Mouse (Mus musculus): ENCODE measurements around the gene Ngly1. TPM values are rescaled to one million over a fixed set of nuclear protein-coding genes. Genes with fewer than 3 reads are reported as not detected.

The Ngly1 gene
- polyA plus RNA-seq, 1 experiment from 2014 or later: 30.1 TPM

DNA sequence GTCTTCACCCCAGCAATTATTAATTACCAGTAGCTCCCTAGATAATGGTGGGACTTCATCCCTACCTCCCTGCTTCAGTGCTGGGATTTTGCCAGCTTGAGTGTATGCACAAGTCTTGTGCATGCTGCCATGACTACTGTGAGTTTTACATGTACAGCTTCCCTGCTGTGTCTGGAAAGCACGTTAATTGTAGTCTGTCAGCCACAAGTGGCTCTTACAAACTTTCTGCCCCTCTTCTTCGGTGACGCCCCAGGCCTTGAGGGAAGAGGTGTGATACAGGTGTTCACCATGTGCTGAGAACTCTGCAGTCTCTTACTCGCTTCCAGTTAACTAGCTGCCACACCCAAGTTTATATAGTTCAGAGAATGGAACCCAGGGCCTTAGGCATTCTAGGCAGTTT lies 34.9 kb downstream of the Ngly1 start:
- Histone ChIP-seq H3K4me1 (ENCODE audit: control insufficient read depth, insufficient read depth, low read depth, low read length) (no peaks in the 10 kb centered on the region), H3K36me3 (ENCODE audit: control insufficient read depth, insufficient read depth, low read length) (peaks cover 6% of the 10 kb centered on the region), H3K9ac (ENCODE audit: low read depth, low read length) (no peak overlapping the region), H3K4me3 (ENCODE audit: low read length) (no peak overlapping the region), H3K27ac (ENCODE audit: low read depth, low read length) (no peak overlapping the region), H3K9me3 (ENCODE audit: control insufficient read depth, low read length) (no peaks in the 10 kb centered on the region), H3K4me2 (ENCODE audit: low read length) (no peak overlapping the region), H3K27me3 (replicated peaks; ENCODE audit: control insufficient read depth, insufficient read depth, low read length) (no peaks in the 10 kb centered on the region)
- no peak for ATAC-seq
- WGBS: 80% methylated on average over 4 of the region's 4 CpGs

DNA sequence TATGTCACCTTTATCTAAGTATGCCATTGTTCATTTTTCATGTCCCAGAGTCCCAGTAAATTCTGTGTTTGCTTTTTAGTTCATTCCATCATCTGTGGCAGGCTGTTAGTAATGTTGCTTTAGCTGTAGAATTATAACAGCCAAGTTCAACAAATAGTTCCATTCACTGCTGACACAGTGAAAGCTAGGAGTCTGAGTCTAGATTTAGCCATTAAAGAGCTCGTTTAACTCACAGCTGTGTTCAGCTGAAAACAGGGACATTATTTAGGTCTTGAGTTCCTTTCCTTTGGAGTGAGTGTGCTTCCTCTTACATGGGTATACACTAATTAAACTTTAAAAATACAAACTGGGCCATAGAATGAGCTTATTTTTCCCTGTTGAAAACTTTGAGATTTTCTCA lies 43.3 kb downstream of the Ngly1 start:
- Histone ChIP-seq H3K27me3 (replicated peaks; ENCODE audit: control insufficient read depth, insufficient read depth, low read length) (no peaks in the 10 kb centered on the region), H3K9ac (ENCODE audit: low read depth, low read length) (no peak overlapping the region), H3K4me3 (ENCODE audit: low read length) (no peak overlapping the region), H3K9me3 (ENCODE audit: control insufficient read depth, low read length) (no peaks in the 10 kb centered on the region), H3K27ac (ENCODE audit: low read depth, low read length) (0 out of 2 replicates have a peak overlapping the region, but pooled peaks have one; percentile 34), H3K4me1 (ENCODE audit: control insufficient read depth, insufficient read depth, low read depth, low read length) (no peaks in the 10 kb centered on the region), H3K4me2 (ENCODE audit: low read length) (no peak overlapping the region), H3K36me3 (ENCODE audit: control insufficient read depth, insufficient read depth, low read length) (peaks cover 3% of the 10 kb centered on the region; the same call in 1 of the 2 replicates)
- peak; percentile 48; the same call in 1 of the 2 replicates for ATAC-seq
- WGBS: 49% methylated on average over 1 of the region's 1 CpGs

DNA sequence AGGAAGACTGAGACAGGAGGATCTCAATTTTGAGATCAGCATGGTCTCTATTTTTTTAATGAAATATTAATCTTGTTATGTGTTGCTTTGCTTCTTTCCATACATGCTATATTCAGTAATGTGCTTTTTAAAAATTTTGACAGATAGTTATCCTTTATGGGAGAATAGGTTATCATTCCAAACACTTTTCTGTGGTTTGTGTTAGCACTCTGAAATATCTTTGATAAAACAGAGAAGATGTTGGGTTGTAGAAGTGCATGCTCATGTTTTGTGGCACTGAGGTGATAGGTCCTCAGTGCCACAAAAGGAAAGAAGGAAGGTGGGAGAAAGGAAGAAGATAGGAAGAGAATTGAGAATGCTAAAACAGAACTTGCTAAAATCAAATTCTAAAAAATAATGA lies 43.9 kb downstream of the Ngly1 start:
- Histone ChIP-seq H3K9ac (ENCODE audit: low read depth, low read length) (no peak overlapping the region), H3K36me3 (ENCODE audit: control insufficient read depth, insufficient read depth, low read length) (peaks cover 3% of the 10 kb centered on the region; the same call in 1 of the 2 replicates), H3K4me1 (ENCODE audit: control insufficient read depth, insufficient read depth, low read depth, low read length) (no peaks in the 10 kb centered on the region), H3K4me3 (ENCODE audit: low read length) (no peak overlapping the region), H3K27me3 (replicated peaks; ENCODE audit: control insufficient read depth, insufficient read depth, low read length) (no peaks in the 10 kb centered on the region), H3K9me3 (ENCODE audit: control insufficient read depth, low read length) (no peaks in the 10 kb centered on the region), H3K4me2 (ENCODE audit: low read length) (no peak overlapping the region), H3K27ac (ENCODE audit: low read depth, low read length) (no peak overlapping the region)
- no peak for ATAC-seq

DNA sequence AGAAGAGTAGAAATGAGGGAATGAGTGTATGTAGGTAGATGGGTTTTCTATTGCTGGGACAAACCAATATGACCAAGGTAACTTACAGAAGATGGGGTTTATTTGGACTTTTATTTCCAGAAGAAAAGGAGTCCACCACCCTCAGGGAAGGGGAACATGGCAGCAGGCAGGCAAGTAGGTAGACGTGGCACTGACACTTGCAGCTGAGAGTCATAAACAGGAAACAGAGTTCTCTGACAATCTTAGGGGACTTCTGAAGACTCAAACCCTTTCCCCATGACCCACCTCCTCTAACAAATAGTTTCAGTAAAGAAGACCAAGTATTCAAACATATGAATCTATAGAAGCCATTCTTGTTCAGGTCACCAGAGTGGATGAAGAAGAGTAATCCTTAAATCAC lies 44.8 kb downstream of the Ngly1 start:
- H3K4me1 ChIP-seq (ENCODE audit: control insufficient read depth, insufficient read depth, low read depth, low read length): no peaks in the 10 kb centered on the region
- WGBS: 86% methylated on average over 1 of the region's 1 CpGs
- no peaks in the 10 kb centered on the region for H3K27me3 ChIP-seq (replicated peaks; ENCODE audit: control insufficient read depth, insufficient read depth, low read length)
- no peak for ATAC-seq
- no peak overlapping the region for H3K27ac ChIP-seq (ENCODE audit: low read depth, low read length)
- no peak overlapping the region for H3K4me3 ChIP-seq (ENCODE audit: low read length)
- no peaks in the 10 kb centered on the region for H3K9me3 ChIP-seq (ENCODE audit: control insufficient read depth, low read length)
- H3K9ac ChIP-seq (ENCODE audit: low read depth, low read length): no peak overlapping the region
- no peak overlapping the region for H3K4me2 ChIP-seq (ENCODE audit: low read length)
- peaks cover 3% of the 10 kb centered on the region; the same call in 1 of the 2 replicates for H3K36me3 ChIP-seq (ENCODE audit: control insufficient read depth, insufficient read depth, low read length)

DNA sequence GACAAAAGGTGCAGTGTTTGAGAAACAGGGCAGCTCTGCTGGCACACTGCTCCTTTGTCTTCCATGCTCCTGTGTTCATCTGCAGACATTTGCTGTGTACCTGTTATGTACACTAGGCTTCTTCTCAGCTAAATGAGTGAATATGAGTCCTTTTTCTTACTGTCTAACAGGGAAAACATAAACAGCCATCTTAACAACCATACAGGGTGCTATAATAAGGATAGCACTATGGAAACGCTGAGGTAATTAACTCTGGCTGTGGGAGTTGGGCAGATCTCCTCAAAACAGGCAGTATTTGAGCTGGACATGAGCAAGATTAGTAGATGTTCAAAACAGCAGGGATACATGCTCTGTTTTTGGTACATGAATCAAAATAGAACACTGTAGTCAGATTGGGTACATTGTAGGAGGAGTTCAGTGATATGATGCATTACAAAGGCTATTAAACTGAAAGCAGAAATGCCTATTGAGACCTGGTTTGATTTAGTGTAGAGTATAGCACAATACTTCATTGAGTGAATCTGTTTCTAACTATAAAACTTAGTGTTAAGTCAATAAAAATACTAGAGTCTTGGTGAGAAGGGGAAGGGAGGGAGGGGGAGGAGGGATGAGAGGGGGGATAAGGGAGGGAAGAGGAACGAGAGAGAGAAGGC lies 47.9 kb downstream of the Ngly1 start:
- H3K4me1 ChIP-seq (ENCODE audit: control insufficient read depth, insufficient read depth, low read depth, low read length): no peaks in the 10 kb centered on the region
- no peaks in the 10 kb centered on the region for H3K27me3 ChIP-seq (replicated peaks; ENCODE audit: control insufficient read depth, insufficient read depth, low read length)
- H3K9ac ChIP-seq (ENCODE audit: low read depth, low read length): no peak overlapping the region
- H3K4me2 ChIP-seq (ENCODE audit: low read length): no peak overlapping the region
- ATAC-seq: no peak; the same call in 1 of the 2 replicates
- no peaks in the 10 kb centered on the region for H3K9me3 ChIP-seq (ENCODE audit: control insufficient read depth, low read length)
- H3K36me3 ChIP-seq (ENCODE audit: control insufficient read depth, insufficient read depth, low read length): peaks cover 3% of the 10 kb centered on the region; the same call in 1 of the 2 replicates
- 54% methylated on average over 2 of the region's 2 CpGs for WGBS
- no peak overlapping the region for H3K4me3 ChIP-seq (ENCODE audit: low read length)
- no peak overlapping the region for H3K27ac ChIP-seq (ENCODE audit: low read depth, low read length)

DNA sequence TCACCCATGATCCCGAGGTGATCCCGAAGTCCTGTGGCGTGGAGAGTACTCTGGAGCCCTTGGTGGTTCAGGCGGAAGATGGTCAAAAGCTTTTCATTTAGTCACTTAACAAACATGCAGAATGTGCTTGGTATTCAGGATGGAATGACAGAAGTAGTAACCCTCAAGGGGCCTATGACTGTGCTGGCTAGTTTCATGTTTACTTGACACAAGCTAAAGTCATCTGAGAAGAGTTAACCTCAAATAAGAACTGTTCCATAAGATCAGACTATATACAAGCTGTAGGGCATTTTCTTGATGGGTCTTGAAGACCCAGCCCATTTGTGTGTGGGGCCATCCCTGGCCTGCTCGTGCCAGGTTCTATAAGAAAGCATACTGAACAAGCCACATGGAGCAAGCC lies 52.7 kb downstream of the Ngly1 start:
- Histone ChIP-seq H3K4me2 (ENCODE audit: low read length) (no peak overlapping the region), H3K4me1 (ENCODE audit: control insufficient read depth, insufficient read depth, low read depth, low read length) (no peaks in the 10 kb centered on the region), H3K4me3 (ENCODE audit: low read length) (no peak overlapping the region), H3K36me3 (ENCODE audit: control insufficient read depth, insufficient read depth, low read length) (peaks cover 2% of the 10 kb centered on the region; the same call in 1 of the 2 replicates), H3K27me3 (replicated peaks; ENCODE audit: control insufficient read depth, insufficient read depth, low read length) (no peaks in the 10 kb centered on the region), H3K9ac (ENCODE audit: low read depth, low read length) (no peak overlapping the region), H3K9me3 (ENCODE audit: control insufficient read depth, low read length) (no peaks in the 10 kb centered on the region), H3K27ac (ENCODE audit: low read depth, low read length) (no peak overlapping the region)
- WGBS: 95% methylated on average over 5 of the region's 5 CpGs
- no peak for ATAC-seq

DNA sequence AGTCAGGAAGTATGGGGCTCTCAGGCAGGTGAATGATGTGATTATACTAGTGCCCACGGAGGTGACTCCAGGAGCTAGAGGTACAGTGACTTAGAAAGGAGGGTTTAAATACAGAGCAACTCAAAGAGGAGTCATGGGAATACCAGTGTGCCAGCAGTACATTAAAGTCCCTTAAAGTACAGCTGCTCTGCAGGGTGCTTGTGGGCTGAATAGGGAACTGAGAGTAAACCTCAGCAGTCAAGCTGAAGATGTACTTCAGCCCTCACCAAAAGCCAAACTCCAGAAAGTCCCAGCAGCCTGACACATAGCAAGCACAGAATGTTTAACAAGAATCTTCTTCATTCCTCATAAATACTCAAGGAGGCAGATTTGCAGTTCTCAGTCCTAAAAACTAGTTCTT lies 53.6 kb downstream of the Ngly1 start:
- 33% methylated on average over 1 of the region's 1 CpGs for WGBS

DNA sequence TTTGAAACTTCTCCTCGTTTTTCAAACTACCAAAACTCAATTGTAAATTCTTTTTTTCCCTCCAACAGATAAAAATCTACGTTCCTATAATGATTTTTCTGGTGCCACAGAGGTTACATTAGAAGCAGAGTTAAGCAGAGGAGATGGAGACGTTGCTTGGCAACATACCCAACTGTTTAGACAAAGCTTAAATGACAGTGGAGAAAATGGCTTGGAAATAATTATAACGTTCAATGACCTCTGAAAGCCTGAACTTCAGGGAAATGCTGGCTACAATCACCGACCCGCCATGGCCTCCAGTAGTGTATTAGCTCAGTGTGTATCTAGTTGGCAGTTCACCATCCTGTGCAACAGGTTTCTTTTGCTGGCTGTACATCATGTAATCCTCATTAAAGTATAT lies 61.7 kb downstream of the Ngly1 start:
- Histone ChIP-seq H3K4me3 (ENCODE audit: low read length) (no peak overlapping the region), H3K4me2 (ENCODE audit: low read length) (no peak overlapping the region), H3K9me3 (ENCODE audit: control insufficient read depth, low read length) (no peaks in the 10 kb centered on the region), H3K36me3 (ENCODE audit: control insufficient read depth, insufficient read depth, low read length) (no peaks in the 10 kb centered on the region), H3K4me1 (ENCODE audit: control insufficient read depth, insufficient read depth, low read depth, low read length) (peaks cover 3% of the 10 kb centered on the region; the same call in 1 of the 2 replicates), H3K9ac (ENCODE audit: low read depth, low read length) (no peak overlapping the region), H3K27ac (ENCODE audit: low read depth, low read length) (no peak overlapping the region), H3K27me3 (replicated peaks; ENCODE audit: control insufficient read depth, insufficient read depth, low read length) (no peaks in the 10 kb centered on the region)
- WGBS: 45% methylated on average over 6 of the region's 6 CpGs
- ATAC-seq: no peak

More for the DNA sequence above, 53.6 kb downstream of the Ngly1 start:
- no peaks in the 10 kb centered on the region for H3K27me3 ChIP-seq (replicated peaks; ENCODE audit: control insufficient read depth, insufficient read depth, low read length)
- no peaks in the 10 kb centered on the region for H3K4me1 ChIP-seq (ENCODE audit: control insufficient read depth, insufficient read depth, low read depth, low read length)
- no peak overlapping the region for H3K4me2 ChIP-seq (ENCODE audit: low read length)
- H3K4me3 ChIP-seq (ENCODE audit: low read length): no peak overlapping the region
- H3K9me3 ChIP-seq (ENCODE audit: control insufficient read depth, low read length): no peaks in the 10 kb centered on the region
- peaks cover 2% of the 10 kb centered on the region; the same call in 1 of the 2 replicates for H3K36me3 ChIP-seq (ENCODE audit: control insufficient read depth, insufficient read depth, low read length)
- H3K27ac ChIP-seq (ENCODE audit: low read depth, low read length): no peak overlapping the region
- no peak for ATAC-seq
- no peak overlapping the region for H3K9ac ChIP-seq (ENCODE audit: low read depth, low read length)

DNA sequence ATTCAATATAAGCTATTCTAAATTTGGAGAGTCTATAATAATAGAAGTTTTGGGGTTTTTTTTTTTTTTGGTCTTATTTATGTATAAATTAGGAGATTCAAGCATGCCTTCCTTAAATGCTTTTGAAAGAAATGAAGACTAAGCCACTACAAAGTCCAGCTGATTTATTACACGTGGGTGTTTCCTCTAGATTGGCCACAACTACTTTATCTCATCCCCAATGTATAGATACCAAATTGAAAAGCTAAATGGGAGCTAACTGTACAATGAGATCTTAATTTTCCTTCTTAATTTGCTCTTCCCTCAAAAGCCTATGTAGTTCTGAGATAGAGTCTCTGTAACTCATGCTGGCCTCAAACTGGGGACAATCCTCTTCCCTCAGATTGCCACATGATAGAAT lies 63.5 kb downstream of the Ngly1 start:
- no peak overlapping the region for H3K4me3 ChIP-seq (ENCODE audit: low read length)
- 77% methylated on average over 1 of the region's 1 CpGs for WGBS
- no peak overlapping the region for H3K9ac ChIP-seq (ENCODE audit: low read depth, low read length)
- peaks cover 3% of the 10 kb centered on the region; the same call in 1 of the 2 replicates for H3K4me1 ChIP-seq (ENCODE audit: control insufficient read depth, insufficient read depth, low read depth, low read length)
- no peaks in the 10 kb centered on the region for H3K9me3 ChIP-seq (ENCODE audit: control insufficient read depth, low read length)
- no peak overlapping the region for H3K4me2 ChIP-seq (ENCODE audit: low read length)
- no peak for ATAC-seq
- H3K27me3 ChIP-seq (replicated peaks; ENCODE audit: control insufficient read depth, insufficient read depth, low read length): no peaks in the 10 kb centered on the region
- H3K36me3 ChIP-seq (ENCODE audit: control insufficient read depth, insufficient read depth, low read length): no peaks in the 10 kb centered on the region
- H3K27ac ChIP-seq (ENCODE audit: low read depth, low read length): no peak overlapping the region

Measured in hindbrain, embryonic 16.5 days (tissue).